Mouse (Mus musculus) C2C12 (cell line): ENCODE measurements at regions not wholly inside any gene's neighbourhood (a gene's known extent, or its start where the extent isn't known, plus 50 kb on each side); places are given as distances from the start of the nearest gene placed in this dataset.

Experiments used
- H3K27me3 ChIP-seq: one replicate; pipeline ENCODE4 v1.6.1; 2011; ENCODE audit not compliant: control insufficient read depth, insufficient read depth, insufficient read length
- H3K36me3 ChIP-seq: one replicate; pipeline ENCODE4 v1.6.1; 2011; ENCODE audit not compliant: control insufficient read depth, insufficient read depth
- H3K4me3 ChIP-seq: one replicate; pipeline ENCODE4 v1.5.1; 2011; ENCODE audit warnings: mild to moderate bottlenecking, control low read depth; ENCODE audit not compliant: poor library complexity, insufficient read depth, severe bottlenecking
- H3K79me2 ChIP-seq: one replicate; pipeline ENCODE4 v1.6.1; 2011; ENCODE audit not compliant: control insufficient read depth, insufficient read depth
- H3K79me3 ChIP-seq: one replicate; pipeline ENCODE4 v1.6.1; 2011; ENCODE audit warnings: low read depth, control low read depth
- H3ac ChIP-seq: one replicate; pipeline ENCODE3; 2011; ENCODE audit warnings: low read depth; ENCODE audit not compliant: control insufficient read depth, insufficient read length
- CEBPB ChIP-seq: IDR thresholded peaks from one replicate; pipeline ENCODE4 v1.6.1; 2011; ENCODE audit warnings: low read depth, mild to moderate bottlenecking, control low read depth, moderate library complexity
- CTCF ChIP-seq: IDR thresholded peaks from one replicate; pipeline ENCODE4 v1.5.1; 2011; ENCODE audit not compliant: control insufficient read depth, insufficient read depth, insufficient read length
- FOSL1 ChIP-seq: IDR thresholded peaks from one replicate; pipeline ENCODE4 v1.8.0; 2011; ENCODE audit warnings: mild to moderate bottlenecking, low read length; ENCODE audit not compliant: poor library complexity, insufficient read depth, severe bottlenecking
- MAX ChIP-seq: IDR thresholded peaks from one replicate; pipeline ENCODE4 v1.6.1; 2011; ENCODE audit warnings: mild to moderate bottlenecking, control low read depth
- MYOD1 ChIP-seq: IDR thresholded peaks from one replicate; pipeline ENCODE4 v1.6.1; 2011; ENCODE audit warnings: low read depth; ENCODE audit not compliant: control insufficient read depth, insufficient read length
- MYOG ChIP-seq: IDR thresholded peaks from one replicate; pipeline ENCODE4 v1.6.1; 2011; ENCODE audit not compliant: control insufficient read depth, insufficient read length; ENCODE audit errors: extremely low read depth
- USF1 ChIP-seq: IDR thresholded peaks from one replicate; pipeline ENCODE4 v1.6.1; 2011; ENCODE audit warnings: low read depth, mild to moderate bottlenecking, control low read depth, moderate library complexity

- no peaks in the 10 kb centered on the region for H3K79me3 ChIP-seq
- no peaks in the 10 kb centered on the region for H3K79me2 ChIP-seq
- TF ChIP-seq MYOD1, result no peak
- no peak for TF ChIP-seq MYOG
- no peak for TF ChIP-seq MAX
- no peak for TF ChIP-seq USF1
- no peak for TF ChIP-seq CTCF
- TF ChIP-seq FOSL1, result no peak
- TF ChIP-seq CEBPB, result no peak
- H3K36me3 ChIP-seq, result no peaks in the 10 kb centered on the region
- H3ac ChIP-seq, result no peak overlapping the region
- no peak overlapping the region for H3K4me3 ChIP-seq
- H3K27me3 ChIP-seq, result no peaks in the 10 kb centered on the region
These were observed 1032.7 kb upstream of the Zeb2 start for GRCm38 (mm10) chr2:46149848-46150247.

GRCm38 (mm10) chr2:46119871-46120270 lies 1002.7 kb upstream of the Zeb2 start:
- no peak overlapping the region for H3K4me3 ChIP-seq
- no peak overlapping the region for H3ac ChIP-seq
- TF ChIP-seq MAX (no peak), CEBPB (no peak)
- no peaks in the 10 kb centered on the region for H3K79me2 ChIP-seq
- no peaks in the 10 kb centered on the region for H3K27me3 ChIP-seq
- H3K36me3 ChIP-seq, result no peaks in the 10 kb centered on the region
- H3K79me3 ChIP-seq, result no peaks in the 10 kb centered on the region

GRCm38 (mm10) chr2:46106991-46107390 lies 989.8 kb upstream of the Zeb2 start:
- Histone ChIP-seq H3K79me3 (no peaks in the 10 kb centered on the region), H3K36me3 (no peaks in the 10 kb centered on the region), H3K27me3 (no peaks in the 10 kb centered on the region), H3ac (no peak overlapping the region), H3K4me3 (no peak overlapping the region), H3K79me2 (no peaks in the 10 kb centered on the region)
- TF ChIP-seq MYOD1 (no peak), MYOG (no peak), USF1 (no peak), CEBPB (no peak), FOSL1 (no peak), MAX (no peak), CTCF (no peak)

- H3K36me3 ChIP-seq, result no peaks in the 10 kb centered on the region
- no peaks in the 10 kb centered on the region for H3K79me3 ChIP-seq
- H3ac ChIP-seq, result no peak overlapping the region
- no peak overlapping the region for H3K4me3 ChIP-seq
- H3K79me2 ChIP-seq, result no peaks in the 10 kb centered on the region
- H3K27me3 ChIP-seq, result no peaks in the 10 kb centered on the region
- no peak for TF ChIP-seq USF1
These were observed 948.0 kb upstream of the Zeb2 start for GRCm38 (mm10) chr2:46065034-46065802.

GRCm38 (mm10) chr2:46055729-46056128 lies 938.5 kb upstream of the Zeb2 start:
- TF ChIP-seq MYOG (no peak), FOSL1 (no peak), CTCF (no peak), MAX (no peak), MYOD1 (no peak), CEBPB (no peak), USF1 (no peak)
- no peaks in the 10 kb centered on the region for H3K36me3 ChIP-seq
- no peak overlapping the region for H3K4me3 ChIP-seq
- no peak overlapping the region for H3ac ChIP-seq
- no peaks in the 10 kb centered on the region for H3K79me3 ChIP-seq
- H3K27me3 ChIP-seq, result no peaks in the 10 kb centered on the region
- H3K79me2 ChIP-seq, result no peaks in the 10 kb centered on the region

- Histone ChIP-seq H3K36me3 (no peaks in the 10 kb centered on the region), H3K4me3 (no peak overlapping the region)
These were observed 937.7 kb upstream of the Zeb2 start for GRCm38 (mm10) chr2:46054902-46055301.

More at GRCm38 (mm10) chr2:46054902-46055301, 937.7 kb upstream of the Zeb2 start:
- Histone ChIP-seq H3K79me3 (no peaks in the 10 kb centered on the region), H3ac (no peak overlapping the region), H3K79me2 (no peaks in the 10 kb centered on the region), H3K27me3 (no peaks in the 10 kb centered on the region)
- TF ChIP-seq MYOD1, result no peak
- TF ChIP-seq MAX, result no peak
- no peak for TF ChIP-seq CEBPB
- TF ChIP-seq CTCF, result no peak
- no peak for TF ChIP-seq FOSL1
- TF ChIP-seq MYOG, result no peak
- no peak for TF ChIP-seq USF1
